Mouse (Mus musculus) CH12.LX (cell line): ENCODE results near the gene RPS10-NUDT3. TPM values are rescaled to one million over a fixed set of nuclear protein-coding genes. Genes with fewer than 3 reads are reported as not detected.

Experiments
- DNase-seq: peaks from one replicate; pipeline ENCODE4 v3.0.0-alpha.2; 2013; ENCODE audit errors: extremely low read depth
- H3K27ac ChIP-seq: 2 replicates; pipeline ENCODE4 v1.5.1; 2012; ENCODE audit warnings: low read depth, mild to moderate bottlenecking, control low read depth, moderate library complexity; ENCODE audit not compliant: insufficient read depth
- H3K27me3 ChIP-seq: replicated peaks from 2 replicates; pipeline ENCODE3; 2012; ENCODE audit warnings: inconsistent platforms
- H3K36me3 ChIP-seq, 2 experiments: replicated peaks in 1 of 2; 2 replicates each; pipeline versions ENCODE3 to v1.6.1; 2012; ENCODE audit warnings: inconsistent platforms in 1 of 2, low read length in 1 of 2, mild to moderate bottlenecking in 1 of 2, mixed read lengths in 1 of 2, moderate library complexity in 1 of 2; ENCODE audit not compliant: control insufficient read depth in 1 of 2, insufficient read depth in 1 of 2
- H3K4me1 ChIP-seq, 2 experiments: 2 replicates each; pipeline ENCODE4 v1.6.1; 2012; ENCODE audit warnings: inconsistent platforms in 1 of 2, moderate library complexity in 1 of 2; ENCODE audit not compliant: insufficient read depth in 2 of 2, control insufficient read depth in 1 of 2
- H3K4me2 ChIP-seq: 2 replicates; pipeline ENCODE4 v1.6.1; 2012; ENCODE audit warnings: low read depth, mild to moderate bottlenecking, control low read depth; ENCODE audit not compliant: poor library complexity, insufficient read depth, severe bottlenecking
- H3K4me3 ChIP-seq, 3 experiments: fragments of 150-350 bp in 1 of 3; sonication (generic) in 1 of 3; replicated peaks in 1 of 3; 2 replicates each; pipeline versions ENCODE3 to v1.5.1; 2011 to 2012; ENCODE audit warnings: low read depth in 2 of 3, low read length in 2 of 3, mild to moderate bottlenecking in 2 of 3, moderate library complexity in 2 of 3, control low read depth in 1 of 3, improper control_type of control experiment in 1 of 3, inconsistent platforms in 1 of 3, mixed read lengths in 1 of 3; ENCODE audit not compliant: poor library complexity in 1 of 3
- H3K79me2 ChIP-seq: replicated peaks from 2 replicates; pipeline ENCODE4 v1.6.1; 2012; ENCODE audit warnings: mild to moderate bottlenecking, moderate library complexity; ENCODE audit not compliant: control insufficient read depth, poor library complexity, insufficient read depth, severe bottlenecking; ENCODE audit errors: extremely low read depth
- H3K9ac ChIP-seq: 2 replicates; pipeline ENCODE4 v1.6.1; 2012; ENCODE audit warnings: low read depth, mild to moderate bottlenecking, control low read depth, moderate library complexity; ENCODE audit not compliant: insufficient read depth
- H3K9me3 ChIP-seq: replicated peaks from 2 replicates; pipeline ENCODE3; 2012; ENCODE audit warnings: low read length, inconsistent platforms, mixed read lengths
- BHLHE40 ChIP-seq: IDR thresholded peaks from 2 replicates; pipeline ENCODE4 v1.6.1; 2011; ENCODE audit warnings: mild to moderate bottlenecking, low read depth, low read length, improper control_type of control experiment
- CHD1 ChIP-seq: IDR thresholded peaks from 2 replicates; pipeline ENCODE4 v1.6.1; 2012; ENCODE audit warnings: low read depth, low read length, improper control_type of control experiment, inconsistent platforms
- E2F4 ChIP-seq: IDR thresholded peaks from 2 replicates; pipeline ENCODE4 v1.6.1; 2011; ENCODE audit warnings: low read depth, low read length, improper control_type of control experiment; ENCODE audit not compliant: insufficient replicate concordance
- GABPA ChIP-seq: IDR thresholded peaks from 2 replicates; pipeline ENCODE4 v1.6.1; 2012; ENCODE audit warnings: low read depth, low read length, improper control_type of control experiment, inconsistent platforms; ENCODE audit not compliant: insufficient replicate concordance
- JUN ChIP-seq: IDR thresholded peaks from 2 replicates; pipeline ENCODE4 v1.6.1; 2011; ENCODE audit warnings: low read depth, mild to moderate bottlenecking, low read length, improper control_type of control experiment, moderate library complexity; ENCODE audit not compliant: insufficient read depth
- MXI1 ChIP-seq: IDR thresholded peaks from 2 replicates; pipeline ENCODE4 v1.6.1; 2011; ENCODE audit warnings: mild to moderate bottlenecking, low read depth, low read length, improper control_type of control experiment
- RAD21 ChIP-seq: IDR thresholded peaks from 2 replicates; pipeline ENCODE4 v1.6.1; 2011; ENCODE audit warnings: low read depth, mild to moderate bottlenecking, low read length, improper control_type of control experiment, moderate library complexity
- USF1 ChIP-seq: IDR thresholded peaks from 2 replicates; pipeline ENCODE4 v1.6.1; 2014; ENCODE audit warnings: low read depth, mild to moderate bottlenecking, inconsistent platforms, low read length, improper control_type of control experiment
- USF2 ChIP-seq: conservative IDR thresholded peaks from 2 replicates; pipeline ENCODE4 v1.6.1; 2011; ENCODE audit warnings: low read depth, low read length, improper control_type of control experiment
- dilution Hi-C: fragments of 300-500 bp; cut with MboI; formaldehyde crosslinking; loops from 2 replicates; pipeline ENCODE4 v1.14.3; 2020; ENCODE audit warnings: low sequenced_read_pairs; ENCODE audit not compliant: extremely low pct_unique_long_range_greater_than_20kb, extremely low pct_ligation_motif_present
- in situ Hi-C: fragments of 300-500 bp; cut with MboI; formaldehyde crosslinking; loops from 3 replicates; pipeline ENCODE4 v1.14.3; 2019; ENCODE audit warnings: low sequenced_read_pairs, low pct_ligation_motif_present, low pct_unique_long_range_greater_than_20kb, mixed read lengths
- polyA plus RNA-seq: library from polyadenylated mRNA; unstranded; fragments of >175 nt; gene quantifications from 2 replicates; pipeline ENCODE4 v1.2.1, GENCODE M21; 2012; ENCODE audit warnings: low read depth; ENCODE audit not compliant: insufficient read length
- total RNA-seq, 2 experiments: library from RNA; depleted of rRNA; stranded (reverse); fragments of 300-350 nt in 1 of 2; fragments of >200 nt in 1 of 2; gene quantifications; 2 replicates each; pipeline ENCODE4 v1.2.3; 2012 to 2014

RPS10-NUDT3 gene
- total and polyA plus RNA-seq, 3 experiments, result 30.3 TPM; not detected in 2

DNA sequence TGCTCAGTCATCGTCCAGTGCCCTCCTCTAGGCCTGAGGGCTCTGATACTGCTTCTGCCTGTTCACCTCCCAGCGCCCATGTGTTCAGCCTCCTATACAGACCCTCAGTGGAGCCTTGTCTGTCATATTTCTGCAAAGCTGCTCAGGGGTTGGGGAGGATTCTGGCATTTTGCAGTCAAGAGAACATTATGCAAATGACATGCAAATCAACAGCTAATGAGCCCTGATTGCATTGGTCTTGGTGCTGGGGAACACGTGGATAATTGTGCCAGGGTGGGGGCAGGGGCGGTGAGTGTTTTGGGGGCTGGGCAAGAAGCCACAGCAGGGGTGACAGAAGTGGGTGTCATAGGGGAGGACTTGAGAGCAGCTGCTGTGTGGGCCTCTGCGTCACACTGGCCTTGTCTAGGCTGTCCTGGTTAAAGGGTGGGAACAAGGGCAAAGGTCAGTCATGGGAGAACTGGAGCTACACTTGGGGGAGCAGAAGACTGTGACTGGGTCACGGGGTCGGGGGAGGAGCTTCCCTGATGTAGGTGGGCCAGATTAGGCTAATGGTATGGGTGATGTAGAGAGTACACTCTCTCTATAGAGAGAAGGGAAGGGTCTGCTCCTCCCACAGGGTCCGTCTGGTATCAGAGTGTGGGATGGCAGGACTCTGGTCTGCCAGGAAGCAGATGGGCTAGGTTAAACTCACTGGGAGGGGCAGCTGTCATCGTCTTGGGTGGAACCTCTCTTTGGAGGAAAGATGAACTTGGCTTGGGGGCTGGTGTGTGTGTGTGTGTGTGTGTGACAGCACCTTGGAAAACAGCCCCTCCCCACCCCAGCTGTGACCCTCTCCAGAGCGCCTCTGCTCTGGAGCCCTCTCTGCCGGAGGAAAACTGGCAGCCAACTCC lies 44.1 kb upstream of the RPS10-NUDT3 start:
- Histone ChIP-seq H3K9me3 (peaks cover 3% of the 10 kb centered on the region), H3K4me3 (no peak overlapping the region), H3K9ac (no peak overlapping the region), H3K4me2 (no peak overlapping the region), H3K36me3 (peaks cover 0 to 7% of the 10 kb centered on the region in 2 experiments), H3K27me3 (no peaks in the 10 kb centered on the region), H3K4me1 (peaks cover 15 to 32% of the 10 kb centered on the region in 2 experiments), H3K27ac (no peak overlapping the region)
- TF ChIP-seq USF2, result no peak
- TF ChIP-seq JUN, result no peak
- 0 out of 2 replicates have a peak, but pooled peaks have one; percentile 11 for TF ChIP-seq BHLHE40
- TF ChIP-seq MXI1, result no peak
- TF ChIP-seq, all 38 proteins: peak for 1
- dilution Hi-C loops (no loop called here), in situ Hi-C loops (no loop called here)
- H3K79me2 ChIP-seq, result no peaks in the 10 kb centered on the region
- DNase-seq, result peak; percentile 52

DNA sequence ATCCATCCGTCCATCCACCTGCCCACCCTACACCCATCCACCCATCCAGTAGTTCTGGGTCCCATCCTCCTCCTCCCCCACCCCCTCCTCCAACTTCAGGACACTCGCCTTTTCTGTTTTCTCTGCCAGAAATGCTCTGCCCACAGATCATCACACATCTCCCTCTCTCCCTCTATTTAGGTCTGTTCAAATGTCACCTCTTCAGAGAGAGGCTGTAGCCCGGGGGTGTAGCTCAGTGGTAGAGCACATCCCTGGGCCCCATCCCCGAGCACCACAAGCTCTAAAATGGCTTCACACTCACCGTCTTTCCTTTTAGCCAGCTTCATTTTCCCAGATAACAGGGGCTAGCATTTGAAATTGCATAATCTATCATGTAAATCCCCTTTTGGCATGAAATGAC lies 42.7 kb upstream of the RPS10-NUDT3 start:
- Histone ChIP-seq H3K79me2 (no peaks in the 10 kb centered on the region), H3K4me1 (peaks cover 15 to 32% of the 10 kb centered on the region in 2 experiments), H3K36me3 (peaks cover 0 to 4% of the 10 kb centered on the region in 2 experiments), H3K4me2 (no peak overlapping the region), H3K27ac (no peak overlapping the region), H3K4me3 (no peak overlapping the region), H3K27me3 (no peaks in the 10 kb centered on the region), H3K9ac (no peak overlapping the region), H3K9me3 (peaks cover 3% of the 10 kb centered on the region)
- no peak for DNase-seq
- dilution Hi-C loops, result no loop called here
- TF ChIP-seq GABPA, result no peak
- TF ChIP-seq MXI1, result no peak
- TF ChIP-seq E2F4, result no peak
- TF ChIP-seq CHD1, result no peak
- in situ Hi-C loops, result no loop called here

DNA sequence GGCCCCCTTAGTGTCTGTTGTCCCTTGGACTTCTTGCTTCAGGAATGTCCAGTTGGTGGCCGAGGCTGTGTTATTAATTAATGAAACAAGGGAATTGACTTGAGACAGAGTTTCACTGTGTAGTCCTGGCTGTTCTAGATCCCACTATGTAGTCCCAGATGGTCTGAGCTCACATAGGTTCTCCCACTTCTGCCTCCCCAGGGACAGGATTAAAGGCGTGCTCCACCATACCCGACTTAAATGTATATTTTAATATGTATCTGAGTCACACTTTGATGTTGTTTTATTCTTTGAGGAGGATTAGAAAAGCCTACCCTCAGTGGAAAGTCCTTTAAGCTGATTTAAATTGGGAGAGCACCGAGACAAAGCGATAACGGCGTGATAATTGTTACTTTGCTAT lies 41.2 kb upstream of the RPS10-NUDT3 start:
- Histone ChIP-seq H3K4me1 (peaks cover 15 to 32% of the 10 kb centered on the region in 2 experiments), H3K4me3 (no peak overlapping the region), H3K9me3 (peaks cover 3% of the 10 kb centered on the region), H3K27me3 (no peaks in the 10 kb centered on the region), H3K36me3 (peaks cover 0 to 8% of the 10 kb centered on the region in 2 experiments), H3K9ac (no peak overlapping the region), H3K4me2 (no peak overlapping the region), H3K27ac (no peak overlapping the region), H3K79me2 (no peaks in the 10 kb centered on the region)
- dilution Hi-C loops, result no loop called here
- TF ChIP-seq MXI1, result no peak
- no peak for TF ChIP-seq RAD21
- no peak for TF ChIP-seq USF1
- no peak for DNase-seq
- in situ Hi-C loops, result no loop called here
